Mouse (Mus musculus) kidney, postnatal 0 days (tissue): ENCODE measurements around the gene Mecom. TPM values are rescaled to one million over a fixed set of nuclear protein-coding genes. Genes with fewer than 3 reads are reported as not detected.

Experiments
- ATAC-seq: fragments of 200-750 bp; cut with Nextera tagmentation; replicated peaks from 2 replicates; pipeline ENCODE4 v1.8.0; 2017; ENCODE audit warnings: low read depth, moderate number of reproducible peaks, moderate TSS enrichment, moderate library complexity; ENCODE audit not compliant: low FRiP score
- DNase-seq: peaks from one replicate; pipeline ENCODE4 v3.0.0-alpha.2; 2016; ENCODE audit warnings: low spot score
- H3K27ac ChIP-seq: fragments of 300-500 bp; sonication (generic); 2 replicates; pipeline ENCODE4 v1.5.1; 2014; ENCODE audit warnings: mild to moderate bottlenecking
- H3K27me3 ChIP-seq: fragments of 300-500 bp; sonication (generic); 2 replicates; pipeline ENCODE4 v1.6.1; 2014; ENCODE audit warnings: low read length, mixed read lengths; ENCODE audit not compliant: insufficient read depth
- H3K36me3 ChIP-seq: fragments of 300-500 bp; sonication (generic); 2 replicates; pipeline ENCODE4 v1.6.1; 2014; ENCODE audit warnings: low read length, mixed read lengths; ENCODE audit not compliant: insufficient read depth
- H3K4me1 ChIP-seq: fragments of 300-500 bp; sonication (generic); replicated peaks from 2 replicates; pipeline ENCODE4 v1.6.1; 2014; ENCODE audit warnings: antibody characterized with exemption, low read length, mixed read lengths; ENCODE audit not compliant: insufficient read depth
- H3K4me2 ChIP-seq: fragments of 300-500 bp; sonication (generic); 2 replicates; pipeline ENCODE4 v1.6.1; 2014; ENCODE audit warnings: mild to moderate bottlenecking, low read length, moderate library complexity, mixed read lengths
- H3K4me3 ChIP-seq: fragments of 300-500 bp; sonication (generic); replicated peaks from 2 replicates; pipeline ENCODE4 v1.5.1; 2014; ENCODE audit warnings: low read depth, low read length
- H3K9ac ChIP-seq: fragments of 300-500 bp; sonication (generic); 2 replicates; pipeline ENCODE4 v1.6.1; 2014; ENCODE audit warnings: low read depth, low read length
- H3K9me3 ChIP-seq: fragments of 300-500 bp; sonication (generic); replicated peaks from 2 replicates; pipeline ENCODE4 v1.6.1; 2016; ENCODE audit warnings: low read length, inconsistent platforms, mixed read lengths
- CTCF ChIP-seq: IDR thresholded peaks from 2 replicates; pipeline ENCODE4 v1.5.1; 2016; ENCODE audit warnings: antibody characterized with exemption, low read depth, mild to moderate bottlenecking, moderate library complexity
- WGBS: fragments of 180-500 bp; shearing (Covaris S2); extraction: QIAGEN DNeasy Blood & Tissue Kit; methylation state at CpG from one replicate; pipeline ENCODE4 v1.1.7; 2014; 5-methylcytosine and 5-hydroxymethylcytosine counted together
- polyA plus RNA-seq: library from polyadenylated mRNA; unstranded; fragments of >200 nt; fragmentation: Nextera tagmentation; extraction: Ambion mirVana; gene quantifications from 2 replicates; pipeline ENCODE4 v1.2.1, GENCODE M21; 2015

The Mecom gene
- polyA plus RNA-seq, 1 experiment from 2014 or later = 54.7 TPM

DNA sequence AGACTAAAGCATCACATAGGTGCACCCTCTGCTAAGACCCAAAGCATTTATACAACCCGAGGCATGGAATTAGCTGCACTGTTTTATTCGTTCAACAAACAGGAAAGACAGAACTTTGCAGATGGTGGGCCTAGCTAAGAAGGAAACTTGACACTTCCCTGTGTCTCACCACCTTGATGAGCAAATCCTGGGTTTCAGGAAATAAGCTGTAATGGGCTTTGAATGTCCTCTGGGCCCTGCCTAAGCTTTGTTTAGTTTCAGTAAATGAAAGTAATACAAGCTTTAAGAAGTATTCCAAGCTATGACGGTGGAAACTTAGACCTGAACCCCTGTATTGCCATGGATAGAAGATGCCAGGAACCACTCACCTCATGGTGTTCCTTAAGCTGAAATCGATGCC lies 383.0 kb downstream of the Mecom start:
- no peak for TF ChIP-seq CTCF
- DNase-seq = no peak
- Histone ChIP-seq H3K27ac (no peak overlapping the region), H3K36me3 (no peaks in the 10 kb centered on the region), H3K4me2 (no peak overlapping the region), H3K27me3 (no peaks in the 10 kb centered on the region), H3K4me3 (no peak overlapping the region), H3K9me3 (no peaks in the 10 kb centered on the region), H3K9ac (no peak overlapping the region), H3K4me1 (peaks cover 8% of the 10 kb centered on the region; the same call in 1 of the 2 replicates)
- WGBS = 53% methylated on average over 4 of the region's 4 CpGs
- ATAC-seq = no peak

DNA sequence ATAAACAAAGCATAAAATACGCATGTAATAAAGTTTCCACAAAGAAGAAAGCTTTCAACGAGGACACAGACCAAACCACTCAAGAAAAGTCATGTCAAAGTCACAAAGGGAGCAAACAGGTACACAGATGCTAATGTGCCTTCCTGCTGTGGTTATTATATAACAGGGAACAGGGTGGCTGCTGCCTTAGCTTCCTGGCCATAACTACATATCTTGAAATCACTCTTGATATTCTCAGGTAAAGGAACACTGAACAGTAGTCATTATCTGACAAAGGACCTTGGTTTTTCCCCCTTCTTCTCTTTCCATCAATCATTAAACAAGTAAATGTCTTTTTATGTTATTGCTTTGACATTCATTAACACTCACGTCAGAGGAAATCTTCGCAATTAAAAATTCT lies 384.4 kb downstream of the Mecom start:
- 51% methylated on average over 4 of the region's 4 CpGs for WGBS
- no peak for DNase-seq
- Histone ChIP-seq H3K27me3 (no peaks in the 10 kb centered on the region), H3K4me3 (no peak overlapping the region), H3K9ac (no peak overlapping the region), H3K4me1 (peaks cover 8% of the 10 kb centered on the region; the same call in 1 of the 2 replicates), H3K9me3 (no peaks in the 10 kb centered on the region), H3K4me2 (no peak overlapping the region), H3K27ac (no peak overlapping the region), H3K36me3 (no peaks in the 10 kb centered on the region)
- no peak for TF ChIP-seq CTCF
- ATAC-seq = no peak

DNA sequence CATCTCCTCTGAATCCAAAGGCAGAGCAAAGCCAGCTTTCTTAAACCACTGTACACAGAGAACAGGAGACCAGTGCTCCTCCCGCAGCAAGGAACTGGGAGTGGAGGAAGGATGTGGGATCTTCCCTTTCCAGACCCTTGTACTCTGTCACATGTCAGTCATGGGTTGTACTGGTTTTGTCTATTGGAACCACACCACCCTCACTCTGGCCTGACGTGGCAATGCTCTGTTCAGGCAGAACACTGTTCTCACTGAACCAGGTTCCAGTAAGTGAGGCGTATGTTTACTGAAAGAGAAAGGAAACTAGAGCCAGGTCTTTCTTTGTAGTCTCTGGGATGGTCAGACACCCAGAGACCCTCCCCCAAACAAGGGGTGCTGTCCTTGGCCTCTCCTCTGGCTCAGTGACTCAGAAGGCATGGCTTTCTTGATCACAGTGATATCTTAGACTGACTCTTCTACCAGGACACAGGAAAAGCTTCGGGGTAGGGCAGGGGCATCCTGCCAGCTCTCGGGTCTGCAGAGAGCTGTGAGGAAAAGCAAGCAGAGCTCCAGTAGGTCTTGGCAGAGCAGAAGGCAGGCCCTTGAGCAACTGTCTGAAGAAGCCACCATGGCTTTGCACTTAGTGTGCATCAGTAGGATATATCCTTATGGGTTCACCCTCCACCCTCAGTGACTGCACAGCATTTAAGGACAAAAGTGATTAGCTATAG lies 386.7 kb downstream of the Mecom start:
- no peaks in the 10 kb centered on the region for H3K27me3 ChIP-seq
- H3K4me3 ChIP-seq = no peak overlapping the region
- no peaks in the 10 kb centered on the region for H3K36me3 ChIP-seq
- H3K4me2 ChIP-seq = no peak overlapping the region
- no peaks in the 10 kb centered on the region for H3K9me3 ChIP-seq
- no peak for TF ChIP-seq CTCF
- peak overlapping the region; percentile 36 for H3K27ac ChIP-seq
- WGBS = 55% methylated on average over 5 of the region's 5 CpGs
- 0 out of 2 replicates have a peak overlapping the region, but pooled peaks have one; percentile 2 for H3K9ac ChIP-seq
- DNase-seq = no peak
- peaks cover 8% of the 10 kb centered on the region; the same call in 1 of the 2 replicates for H3K4me1 ChIP-seq
- no peak for ATAC-seq

DNA sequence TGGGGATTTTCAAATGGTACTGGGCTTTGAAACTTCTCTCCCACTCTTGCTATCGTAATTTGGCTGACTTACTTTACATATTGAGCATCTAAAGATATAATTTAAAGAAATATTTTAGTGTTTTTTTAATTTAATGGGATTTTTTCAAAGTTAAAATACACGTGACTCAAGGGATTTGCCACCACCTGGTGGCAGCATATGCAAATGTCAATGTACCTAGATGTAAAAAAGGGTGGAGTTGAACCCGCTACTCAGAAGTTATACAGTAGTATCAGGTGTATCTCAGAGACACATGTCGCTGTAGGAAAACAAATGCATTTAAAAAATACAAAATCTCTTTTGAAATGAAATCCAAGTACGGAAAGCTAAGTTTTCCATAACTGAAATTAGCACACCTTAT lies 387.5 kb downstream of the Mecom start:
- 77% methylated on average over 5 of the region's 5 CpGs for WGBS
- ATAC-seq (no peak), DNase-seq (no peak)
- peaks cover 8% of the 10 kb centered on the region; the same call in 1 of the 2 replicates for H3K4me1 ChIP-seq
- H3K4me3 ChIP-seq = no peak overlapping the region
- H3K9me3 ChIP-seq = no peaks in the 10 kb centered on the region
- H3K4me2 ChIP-seq = no peak overlapping the region
- no peak overlapping the region for H3K27ac ChIP-seq
- H3K9ac ChIP-seq = no peak overlapping the region
- TF ChIP-seq CTCF = peak; percentile 56
- no peaks in the 10 kb centered on the region for H3K27me3 ChIP-seq
- H3K36me3 ChIP-seq = no peaks in the 10 kb centered on the region

DNA sequence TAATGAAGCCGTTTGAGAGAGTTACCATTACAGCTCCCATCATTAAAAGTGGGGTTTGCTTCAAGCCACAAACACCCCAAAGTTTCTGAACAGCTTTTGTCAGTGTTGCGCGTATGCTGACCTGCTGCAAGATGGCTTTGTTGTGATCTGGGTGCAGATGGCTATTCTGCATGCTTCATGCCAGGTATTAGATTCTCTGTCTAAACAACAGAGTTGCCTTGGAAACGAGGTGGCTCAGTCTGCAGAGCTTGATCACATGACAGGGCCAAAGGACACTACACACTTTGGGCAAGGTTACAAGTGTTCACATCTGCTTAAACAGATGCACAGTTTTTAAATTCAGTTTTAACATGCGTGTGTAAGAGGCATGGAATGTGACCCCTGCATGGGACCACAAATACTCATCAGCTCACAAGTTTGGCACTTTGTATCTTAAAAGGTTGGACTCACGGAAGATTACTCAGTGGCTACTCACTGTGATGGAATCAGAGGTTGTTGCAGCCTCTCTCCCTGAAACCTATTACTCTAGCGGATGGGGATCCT lies 390.6 kb downstream of the Mecom start:
- Histone ChIP-seq H3K4me3 (no peak overlapping the region), H3K4me2 (no peak overlapping the region), H3K27me3 (no peaks in the 10 kb centered on the region), H3K9me3 (no peaks in the 10 kb centered on the region), H3K36me3 (no peaks in the 10 kb centered on the region), H3K4me1 (peaks cover 8% of the 10 kb centered on the region; the same call in 1 of the 2 replicates), H3K27ac (no peak overlapping the region), H3K9ac (no peak overlapping the region)
- DNase-seq (no peak), ATAC-seq (no peak)
- 75% methylated on average over 7 of the region's 7 CpGs for WGBS
- no peak for TF ChIP-seq CTCF

DNA sequence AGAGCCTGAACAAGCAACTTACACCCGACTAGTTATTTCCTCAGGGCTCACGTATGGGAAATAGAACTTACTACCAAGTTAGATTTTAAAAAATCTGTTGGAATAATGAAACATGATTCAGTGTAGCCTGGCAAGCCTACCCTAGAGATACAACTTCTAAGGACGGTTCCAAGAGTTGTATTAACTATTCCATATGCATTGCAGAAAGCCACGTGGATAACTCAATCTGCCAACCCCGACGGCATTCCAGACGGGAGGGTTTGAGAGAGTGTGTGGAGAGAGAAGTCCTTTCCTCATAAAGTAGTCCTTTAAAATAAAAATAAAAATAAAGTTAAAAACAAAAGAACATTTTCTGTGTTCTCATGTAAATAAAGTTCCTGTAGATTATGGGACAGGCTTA lies 393.4 kb downstream of the Mecom start:
- no peak for ATAC-seq
- TF ChIP-seq CTCF = no peak
- Histone ChIP-seq H3K27me3 (no peaks in the 10 kb centered on the region), H3K27ac (no peak overlapping the region), H3K4me2 (no peak overlapping the region), H3K4me3 (no peak overlapping the region), H3K36me3 (no peaks in the 10 kb centered on the region), H3K9ac (no peak overlapping the region), H3K4me1 (no peaks in the 10 kb centered on the region), H3K9me3 (no peaks in the 10 kb centered on the region)
- DNase-seq = no peak
- 75% methylated on average over 7 of the region's 7 CpGs for WGBS

DNA sequence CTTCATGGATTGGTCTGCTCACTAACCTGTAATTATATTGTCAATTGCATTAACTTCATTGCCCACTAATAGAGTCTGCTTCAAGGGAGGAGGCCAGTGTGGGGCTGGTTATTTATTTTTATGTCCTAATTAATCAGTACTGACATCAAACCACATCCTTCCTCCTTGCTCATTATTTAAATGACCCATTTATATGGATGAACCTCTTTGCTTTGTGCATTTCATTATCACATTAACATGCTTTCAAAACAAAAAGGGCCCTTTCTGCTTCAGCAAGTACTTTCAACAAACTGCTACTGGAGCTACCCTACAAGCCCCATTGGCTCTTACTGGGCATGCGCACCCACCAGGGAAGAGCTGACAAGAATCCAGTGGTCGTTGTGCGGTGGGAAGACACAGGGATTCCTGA lies 393.9 kb downstream of the Mecom start:
- Histone ChIP-seq H3K9me3 (no peaks in the 10 kb centered on the region), H3K27ac (no peak overlapping the region), H3K4me1 (no peaks in the 10 kb centered on the region), H3K36me3 (no peaks in the 10 kb centered on the region), H3K27me3 (no peaks in the 10 kb centered on the region), H3K4me2 (no peak overlapping the region), H3K4me3 (no peak overlapping the region), H3K9ac (no peak overlapping the region)
- no peak for ATAC-seq
- TF ChIP-seq CTCF = no peak
- 48% methylated on average over 3 of the region's 3 CpGs for WGBS
- DNase-seq = no peak
